8 mouse cellular contexts compared by ENCODE assay signal in genomic region chr16:17275721-17276120, GRCm38 (mm10). TPM values are rescaled to one million over a fixed set of nuclear protein-coding genes. Genes with fewer than 3 reads are reported as not detected.
DNase-seq lines count a peak whose midpoint lies in the region; TF ChIP-seq lines count a peak whose summit lies in the region.

Tmem191c (plus strand) TSS chr16:17276077.

- H3K4me3 ChIP-seq in heart, embryonic 10.5 days: peak within 1 kb of the TSS; percentile 74
- H3K4me3 ChIP-seq in C2C12 (ENCODE audit: insufficient read depth, poor library complexity, severe bottlenecking): peak within 1 kb of the TSS; percentile 25
- peak within 1 kb of the TSS; percentile 70 for H3K4me3 ChIP-seq in forebrain, embryonic 10.5 days
- H3K4me3 ChIP-seq in small intestine, adult 2 months (ENCODE audit: low read depth, low read length): peak within 1 kb of the TSS; percentile 72

- peak within 1 kb of the TSS; percentile 72 for H3ac ChIP-seq in C2C12 (ENCODE audit: control insufficient read depth, insufficient read length, low read depth)

- intact Hi-C loops in heart, postnatal 14 days (cut with DNase I): loop anchor here (1.0 to 5.0 kb wide), 2 partner anchors 64 to 133 kb away; partner anchors contain the start of gene Ydjc
- intact Hi-C loops in left cerebral cortex, postnatal 36 days (cut with DNase I): loop anchor here (1.0 to 10.0 kb wide), 5 partner anchors 43 to 351 kb away; partner anchors contain the start of genes Ccdc116, Hic2 and Sdf2l1

- peaks cover 19% of the 10 kb centered on the region for H3K36me3 ChIP-seq in heart, embryonic 10.5 days
- no peaks in the 10 kb centered on the region for H3K36me3 ChIP-seq in C2C12 (ENCODE audit: control insufficient read depth, insufficient read depth)
- H3K36me3 ChIP-seq in forebrain, embryonic 10.5 days (replicated peaks): peaks cover 20% of the 10 kb centered on the region
- H3K36me3 ChIP-seq in small intestine, adult 2 months (ENCODE audit: control insufficient read depth, insufficient read depth, low read length): 0 out of 2 replicates have a peak, but pooled peaks cover 3% of the 10 kb centered on the region

- WGBS in heart, embryonic 10.5 days: 55% methylated on average over 7 of the region's 7 CpGs
- WGBS in forebrain, embryonic 10.5 days: 60% methylated on average over 7 of the region's 7 CpGs
- 61% methylated on average over 7 of the region's 7 CpGs for WGBS in small intestine, adult 2 months

- H3K9me3 ChIP-seq in heart, embryonic 10.5 days: no peaks in the 10 kb centered on the region
- H3K9me3 ChIP-seq in forebrain, embryonic 10.5 days: peaks cover 4% of the 10 kb centered on the region; the same call in 1 of the 2 replicates

- no peaks in the 10 kb centered on the region for H3K79me2 ChIP-seq in C2C12 (ENCODE audit: control insufficient read depth, insufficient read depth)

- no peaks in the 10 kb centered on the region for H3K79me3 ChIP-seq in C2C12 (ENCODE audit: low read depth)

- TF ChIP-seq POLR2A in small intestine, adult 2 months (IDR thresholded peaks at IDR 0.05; ENCODE audit: low read depth, low read length): no peak

- H3K4me1 ChIP-seq in heart, embryonic 10.5 days: peaks cover 21% of the 10 kb centered on the region
- H3K4me1 ChIP-seq in forebrain, embryonic 10.5 days: peaks cover 23% of the 10 kb centered on the region
- H3K4me1 ChIP-seq in small intestine, adult 2 months (ENCODE audit: control insufficient read depth, insufficient read depth, insufficient read length, low read length): peaks cover 10% of the 10 kb centered on the region

- no peak for TF ChIP-seq CTCF in C2C12 (IDR thresholded peaks at IDR 0.05; ENCODE audit: control insufficient read depth, insufficient read depth, insufficient read length)
- no peak for TF ChIP-seq CTCF in small intestine, adult 2 months (IDR thresholded peaks at IDR 0.05; ENCODE audit: extremely low read depth, insufficient read length, insufficient replicate concordance, low read depth, low read length)

- DNase-seq in heart, embryonic 10.5 days (ENCODE audit: low spot score): no peak
- DNase-seq in heart, postnatal 14 days: no peak
- no peak for DNase-seq in forebrain, embryonic 10.5 days (ENCODE audit: extremely low spot score, low spot score)
- no peak for DNase-seq in left cerebral cortex, postnatal 36 days (ENCODE audit: low spot score in 2 of 2)
- DNase-seq in thymus, postnatal 36 days: no peak
- no peak for DNase-seq in retina, embryonic 14.5 days (ENCODE audit: low spot score)

- peaks cover 42% of the 10 kb centered on the region for H3K27me3 ChIP-seq in heart, embryonic 10.5 days (ENCODE audit: insufficient read depth, poor library complexity, severe bottlenecking)
- H3K27me3 ChIP-seq in C2C12 (ENCODE audit: control insufficient read depth, insufficient read depth, insufficient read length): no peaks in the 10 kb centered on the region
- H3K27me3 ChIP-seq in forebrain, embryonic 10.5 days (ENCODE audit: poor library complexity, severe bottlenecking): peaks cover 38% of the 10 kb centered on the region
- H3K27me3 ChIP-seq in small intestine, adult 2 months (ENCODE audit: control insufficient read depth, insufficient read depth, low read length): peaks cover 5% of the 10 kb centered on the region

- peak within 1 kb of the TSS; percentile 80 for H3K27ac ChIP-seq in heart, embryonic 10.5 days
- H3K27ac ChIP-seq in forebrain, embryonic 10.5 days: peak within 1 kb of the TSS; percentile 83
- H3K27ac ChIP-seq in small intestine, adult 2 months (ENCODE audit: insufficient read depth, low read depth, low read length): no peak within 1 kb of the TSS

TF ChIP-seq in C2C12, 6 proteins besides CTCF, POLR2A, EP300 and RAD21:
- TF ChIP-seq MAX (IDR thresholded peaks at IDR 0.05) (no peak), FOSL1 (IDR thresholded peaks at IDR 0.05; ENCODE audit: insufficient read depth, low read length, poor library complexity, severe bottlenecking) (no peak), MYOG (IDR thresholded peaks at IDR 0.05; ENCODE audit: control insufficient read depth, extremely low read depth, insufficient read length) (no peak), CEBPB (IDR thresholded peaks at IDR 0.05; ENCODE audit: low read depth) (no peak)
TF ChIP-seq in C2C12: peak in this region for 0.

RNA-seq across cellular contexts. Expression of gene Tmem191c, which starts in this region (rescaled TPM):
- polyA plus RNA-seq in heart, embryonic 10.5 days (2016; fragmentation: Nextera tagmentation; extraction: Ambion mirVana): 7.3 and 7.7 TPM in 2 replicates
- total RNA-seq in heart, postnatal 14 days (2021): 1 to 10 TPM; 2.7 to 3.9 TPM
- polyA plus RNA-seq in C2C12 (2012; fragmentation: generic; extraction: Trizol): 1.3 TPM
- polyA plus RNA-seq in forebrain, embryonic 10.5 days (2016; fragmentation: Nextera tagmentation; extraction: Ambion mirVana): 7.8 and 8.8 TPM in 2 replicates
- total RNA-seq in left cerebral cortex, postnatal 36 days (2021): 100 to 1,000 TPM; 102 to 115 TPM
- polyA plus RNA-seq in small intestine, adult 2 months (2012; rRNA removed): 9.3 and 10.6 TPM in 2 replicates

Comparison
In these comparisons a context has a peak if more than half of its experiments do, and no peak if none do; other contexts are left out.
1. RNA of gene Tmem191c (total RNA-seq): 102 to 115 TPM in left cerebral cortex, postnatal 36 days; 2.7 to 3.9 TPM in heart, postnatal 14 days; every median in the first group is over 10 times any median in the second.
2. Peak in every context shown above with its lines, with median percentiles within 50 percentile points of each other: H3K4me3 ChIP-seq.